Mouse (Mus musculus): ENCODE data around the gene Dysf. TPM values are rescaled to one million over a fixed set of nuclear protein-coding genes. Genes with fewer than 3 reads are reported as not detected.
A peak's percentile ranks its signal among the peaks of the same experiment; 100 is the strongest.

Dysf gene
- total RNA-seq, 1 experiment, result 12.8 TPM

DNA sequence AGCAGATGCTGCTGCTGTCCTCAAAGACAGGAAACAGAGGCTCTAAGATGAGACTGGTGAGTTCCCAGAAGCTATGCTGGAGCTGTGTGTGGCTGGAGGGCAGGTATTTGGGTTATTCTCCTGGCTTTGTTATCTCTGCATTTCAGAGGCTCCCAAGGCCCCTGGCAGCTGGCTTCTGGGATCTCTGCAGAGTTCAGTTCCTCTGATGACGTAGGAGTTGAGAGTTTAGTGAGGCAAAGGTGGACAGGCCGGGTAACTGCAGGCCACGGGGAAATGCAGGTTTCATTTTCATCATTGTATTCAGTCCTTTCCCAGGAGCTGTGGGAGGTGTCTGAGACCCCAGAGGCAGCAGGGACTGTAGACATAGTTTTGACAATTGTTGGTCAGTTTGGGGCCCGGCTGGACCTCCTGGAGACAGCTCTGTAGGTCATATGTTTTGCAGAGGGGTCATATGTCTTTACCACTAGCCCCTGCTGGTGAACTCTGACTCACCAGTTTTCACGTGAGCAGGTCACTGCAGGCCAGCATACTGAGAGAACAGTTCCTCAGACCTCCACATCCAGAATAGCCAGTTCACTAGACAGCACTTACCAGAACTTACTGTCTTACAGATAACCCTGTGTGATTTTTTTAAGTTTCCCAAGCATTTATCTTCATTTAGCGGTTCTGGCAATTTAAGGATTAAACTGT is 35.0 kb downstream of the Dysf start:
- in situ Hi-C loops (cut with MboI; ENCODE audit: low sequenced_read_pairs in 2 of 2, unreplicated experiment in 2 of 2), result no loop called here
- DNase-seq (ENCODE audit: low read depth, low spot score), result no peak
- H3K36me3 ChIP-seq (ENCODE audit: control insufficient read depth, insufficient read depth, low read length, poor library complexity, severe bottlenecking), result no peaks in the 10 kb centered on the region
- TF ChIP-seq ZC3H11A (IDR thresholded peaks at IDR 0.05; ENCODE audit: borderline replicate concordance, low read depth, low read length) (no peak), HCFC1 (IDR thresholded peaks at IDR 0.05; ENCODE audit: borderline replicate concordance, insufficient read depth, low read length) (no peak), CHD2 (IDR thresholded peaks at IDR 0.05; ENCODE audit: low read depth, low read length) (no peak), ZNF384 (IDR thresholded peaks at IDR 0.05; ENCODE audit: low read depth, low read length) (no peak), MAFK (IDR thresholded peaks at IDR 0.05; ENCODE audit: insufficient read depth, low read depth, low read length) (no peak)
- peaks cover 0 to 12% of the 10 kb centered on the region in 2 experiments; a peak in 2 of 4 replicates for H3K4me1 ChIP-seq (ENCODE audit: control insufficient read depth in 2 of 2, insufficient read depth in 2 of 2, low read length in 2 of 2, poor library complexity in 1 of 2)
- no peak overlapping the region for H3K9ac ChIP-seq (ENCODE audit: insufficient read depth, low read depth, low read length, poor library complexity, severe bottlenecking)
- no peak overlapping the region for H3K27ac ChIP-seq (ENCODE audit: insufficient read depth, low read depth, low read length, poor library complexity, severe bottlenecking)
- no peaks in the 10 kb centered on the region for H3K9me3 ChIP-seq (ENCODE audit: control insufficient read depth, insufficient read depth, low read depth, low read length)
- no peak overlapping the region for H3K4me3 ChIP-seq (ENCODE audit: insufficient read depth in 1 of 2, low read depth in 1 of 2, low read length in 2 of 2, poor library complexity in 1 of 2, severe bottlenecking in 1 of 2)

DNA sequence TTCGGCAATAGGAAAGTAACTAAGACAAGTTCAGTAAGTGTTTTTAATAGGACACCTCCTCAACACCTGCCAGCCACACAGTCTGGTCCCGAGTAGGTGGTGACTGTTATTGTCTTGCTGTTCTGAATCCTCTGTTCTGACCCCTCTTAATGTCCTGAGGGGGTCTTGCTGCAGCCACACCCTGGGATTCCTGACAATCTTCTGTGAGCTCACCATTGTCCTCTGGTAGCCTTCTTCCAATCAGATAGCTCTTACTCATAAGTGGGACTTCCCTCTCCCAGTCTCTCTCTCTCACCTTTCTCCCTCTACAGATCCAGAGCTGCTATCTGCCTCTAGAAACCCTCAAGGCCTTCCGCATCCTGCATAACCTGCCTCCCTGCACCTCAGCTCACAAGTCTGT is 36.3 kb downstream of the Dysf start:
- Histone ChIP-seq H3K9ac (ENCODE audit: insufficient read depth, low read depth, low read length, poor library complexity, severe bottlenecking) (no peak overlapping the region), H3K4me1 (ENCODE audit: control insufficient read depth in 2 of 2, insufficient read depth in 2 of 2, low read length in 2 of 2, poor library complexity in 1 of 2) (peaks cover 0 to 14% of the 10 kb centered on the region in 2 experiments; a peak in 2 of 4 replicates), H3K27ac (ENCODE audit: insufficient read depth, low read depth, low read length, poor library complexity, severe bottlenecking) (peak overlapping the region; percentile 94), H3K36me3 (ENCODE audit: control insufficient read depth, insufficient read depth, low read length, poor library complexity, severe bottlenecking) (no peaks in the 10 kb centered on the region), H3K9me3 (ENCODE audit: control insufficient read depth, insufficient read depth, low read depth, low read length) (no peaks in the 10 kb centered on the region), H3K4me3 (ENCODE audit: insufficient read depth in 1 of 2, low read depth in 1 of 2, low read length in 2 of 2, poor library complexity in 1 of 2, severe bottlenecking in 1 of 2) (0 out of 4 replicates have a peak overlapping the region, but pooled peaks of 1 of the 2 experiments have one; percentile 19)
- TF ChIP-seq ZC3H11A (IDR thresholded peaks at IDR 0.05; ENCODE audit: borderline replicate concordance, low read depth, low read length) (no peak), HCFC1 (IDR thresholded peaks at IDR 0.05; ENCODE audit: borderline replicate concordance, insufficient read depth, low read length) (no peak), CHD2 (IDR thresholded peaks at IDR 0.05; ENCODE audit: low read depth, low read length) (no peak), ZNF384 (IDR thresholded peaks at IDR 0.05; ENCODE audit: low read depth, low read length) (no peak), MAFK (IDR thresholded peaks at IDR 0.05; ENCODE audit: insufficient read depth, low read depth, low read length) (no peak)
- in situ Hi-C loops (cut with MboI; ENCODE audit: low sequenced_read_pairs in 2 of 2, unreplicated experiment in 2 of 2), result no loop called here
- DNase-seq (ENCODE audit: low read depth, low spot score), result peak; percentile 60

DNA sequence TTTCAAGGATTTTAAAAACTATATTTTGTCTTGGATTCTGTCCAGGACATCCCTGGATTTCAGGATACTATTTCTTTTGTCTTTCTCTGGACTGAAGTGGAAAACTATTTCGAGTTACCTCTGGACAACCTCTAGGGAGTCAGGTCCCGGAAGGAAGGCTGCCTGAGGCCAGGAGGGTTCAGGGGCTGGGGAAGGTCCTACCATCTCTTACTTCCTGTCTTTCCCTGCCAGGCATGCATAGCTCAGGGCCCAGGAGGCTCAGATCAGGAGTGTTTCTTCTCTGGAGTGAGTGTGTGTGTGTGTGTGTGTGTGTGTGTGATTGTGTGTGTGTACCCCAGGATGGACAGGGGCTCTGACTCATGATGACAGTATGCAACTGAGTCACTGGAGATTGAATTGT is 40.5 kb downstream of the Dysf start:
- no peak for DNase-seq (ENCODE audit: low read depth, low spot score)
- Histone ChIP-seq H3K36me3 (ENCODE audit: control insufficient read depth, insufficient read depth, low read length, poor library complexity, severe bottlenecking) (no peaks in the 10 kb centered on the region), H3K4me1 (ENCODE audit: control insufficient read depth in 2 of 2, insufficient read depth in 2 of 2, low read length in 2 of 2, poor library complexity in 1 of 2) (peaks cover 12 to 32% of the 10 kb centered on the region in 2 experiments), H3K4me3 (ENCODE audit: insufficient read depth in 1 of 2, low read depth in 1 of 2, low read length in 2 of 2, poor library complexity in 1 of 2, severe bottlenecking in 1 of 2) (no peak overlapping the region), H3K9ac (ENCODE audit: insufficient read depth, low read depth, low read length, poor library complexity, severe bottlenecking) (peak overlapping the region; percentile 35; the same call in 1 of the 2 replicates), H3K27ac (ENCODE audit: insufficient read depth, low read depth, low read length, poor library complexity, severe bottlenecking) (no peak overlapping the region; the same call in 1 of the 2 replicates), H3K9me3 (ENCODE audit: control insufficient read depth, insufficient read depth, low read depth, low read length) (no peaks in the 10 kb centered on the region)
- TF ChIP-seq ZNF384 (IDR thresholded peaks at IDR 0.05; ENCODE audit: low read depth, low read length), result no peak
- TF ChIP-seq MAFK (IDR thresholded peaks at IDR 0.05; ENCODE audit: insufficient read depth, low read depth, low read length), result no peak
- no peak for TF ChIP-seq CHD2 (IDR thresholded peaks at IDR 0.05; ENCODE audit: low read depth, low read length)
- no peak for TF ChIP-seq HCFC1 (IDR thresholded peaks at IDR 0.05; ENCODE audit: borderline replicate concordance, insufficient read depth, low read length)
- TF ChIP-seq ZC3H11A (IDR thresholded peaks at IDR 0.05; ENCODE audit: borderline replicate concordance, low read depth, low read length), result no peak
- in situ Hi-C loops (cut with MboI; ENCODE audit: low sequenced_read_pairs in 2 of 2, unreplicated experiment in 2 of 2), result no loop called here

DNA sequence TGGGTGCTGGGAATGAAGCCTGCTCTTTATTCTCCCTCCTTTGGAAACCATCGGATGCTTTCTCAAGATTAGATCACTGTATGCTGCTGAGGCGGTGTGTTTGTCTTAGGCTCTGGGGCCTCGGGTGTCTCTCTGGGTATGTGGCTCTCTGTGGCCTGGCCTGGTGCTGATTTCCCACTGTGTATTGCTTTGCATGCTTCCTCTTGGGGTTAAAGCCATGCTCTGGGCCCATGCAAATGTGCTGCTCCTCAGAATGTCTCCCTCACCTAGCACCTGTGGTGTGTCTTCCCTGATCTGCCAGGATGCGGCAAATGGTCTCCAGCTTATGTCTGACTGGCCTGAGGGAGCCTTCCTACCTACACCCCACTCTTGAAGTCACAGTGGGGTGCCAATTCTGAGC is 41.8 kb downstream of the Dysf start:
- H3K27ac ChIP-seq (ENCODE audit: insufficient read depth, low read depth, low read length, poor library complexity, severe bottlenecking), result peak overlapping the region; percentile 23; the same call in 1 of the 2 replicates
- no peak for TF ChIP-seq CHD2 (IDR thresholded peaks at IDR 0.05; ENCODE audit: low read depth, low read length)
- TF ChIP-seq ZC3H11A (IDR thresholded peaks at IDR 0.05; ENCODE audit: borderline replicate concordance, low read depth, low read length), result no peak
- TF ChIP-seq ZNF384 (IDR thresholded peaks at IDR 0.05; ENCODE audit: low read depth, low read length), result no peak
- TF ChIP-seq MAFK (IDR thresholded peaks at IDR 0.05; ENCODE audit: insufficient read depth, low read depth, low read length), result no peak
- TF ChIP-seq HCFC1 (IDR thresholded peaks at IDR 0.05; ENCODE audit: borderline replicate concordance, insufficient read depth, low read length), result no peak
- DNase-seq (ENCODE audit: low read depth, low spot score), result no peak

More for the DNA sequence above, 41.8 kb downstream of the Dysf start:
- Histone ChIP-seq H3K36me3 (ENCODE audit: control insufficient read depth, insufficient read depth, low read length, poor library complexity, severe bottlenecking) (no peaks in the 10 kb centered on the region), H3K9ac (ENCODE audit: insufficient read depth, low read depth, low read length, poor library complexity, severe bottlenecking) (peak overlapping the region; percentile 4; the same call in 1 of the 2 replicates), H3K9me3 (ENCODE audit: control insufficient read depth, insufficient read depth, low read depth, low read length) (no peaks in the 10 kb centered on the region), H3K4me3 (ENCODE audit: insufficient read depth in 1 of 2, low read depth in 1 of 2, low read length in 2 of 2, poor library complexity in 1 of 2, severe bottlenecking in 1 of 2) (no peak overlapping the region), H3K4me1 (ENCODE audit: control insufficient read depth in 2 of 2, insufficient read depth in 2 of 2, low read length in 2 of 2, poor library complexity in 1 of 2) (peaks cover 12 to 27% of the 10 kb centered on the region in 2 experiments)
- in situ Hi-C loops (cut with MboI; ENCODE audit: low sequenced_read_pairs in 2 of 2, unreplicated experiment in 2 of 2), result no loop called here
